12 mouse cellular contexts compared by ENCODE assay signal in the genomic region with DNA sequence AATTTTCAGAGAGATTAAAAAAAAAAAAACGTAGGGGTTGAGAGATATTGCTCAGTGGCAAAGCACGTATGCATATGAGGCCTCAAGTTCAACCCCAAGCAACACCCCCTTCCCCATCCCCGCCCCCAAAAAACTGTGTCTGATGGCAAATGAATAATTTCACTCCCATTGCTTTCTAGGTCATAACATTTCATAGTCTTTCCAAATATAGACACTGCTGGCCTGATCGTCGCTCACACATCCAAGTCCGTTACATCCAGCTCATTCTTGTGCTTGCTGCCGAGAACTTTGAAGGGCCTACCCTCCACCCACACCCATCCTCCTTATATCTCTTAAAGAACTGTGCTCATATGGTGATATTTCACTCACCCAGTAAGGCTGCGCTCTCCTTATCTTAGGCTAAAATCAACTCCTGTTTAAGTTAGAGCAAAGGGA. TPM values are rescaled to one million over a fixed set of nuclear protein-coding genes. Genes with fewer than 3 reads are reported as not detected.
DNase-seq lines count a peak whose midpoint lies in the region; ATAC-seq and TF ChIP-seq lines count a peak whose summit lies in the region.
"Had no signal": no experiment of that assay in that cellular context is flagged by ENCODE, and none has a peak within 500 bp of the region (broad histone marks: within the 10 kb centered on the region; RNA-seq: fewer than 3 reads in every experiment).

No protein-coding gene starts in this region.

- no peak for ATAC-seq in cerebellum, adult (ENCODE audit: insufficient number of reproducible peaks, low FRiP score, low TSS enrichment)
- 0 out of 2 replicates have a peak, but pooled peaks have one; percentile 23 for ATAC-seq in hindbrain, embryonic 14.5 days (ENCODE audit: low FRiP score)
- peak; percentile 25 for ATAC-seq in neural tube, embryonic 13.5 days (ENCODE audit: low read depth)
- ATAC-seq in megakaryocyte, adult 5-6 weeks (ENCODE audit: poor library complexity, severe bottlenecking): no peak
- no peak for ATAC-seq in CD4-positive, CD25-positive, alpha-beta regulatory T cell, adult 4 months

- peaks cover 18% of the 10 kb centered on the region for H3K4me1 ChIP-seq in hindbrain, embryonic 14.5 days (replicated peaks; ENCODE audit: control insufficient read depth, insufficient read depth, low read length)
- peaks cover 30% of the 10 kb centered on the region for H3K4me1 ChIP-seq in neural tube, embryonic 13.5 days (replicated peaks)

- H3K9ac ChIP-seq in hindbrain, embryonic 14.5 days: no peak overlapping the region
- H3K9ac ChIP-seq in neural tube, embryonic 13.5 days: no peak overlapping the region

- no peak for TF ChIP-seq CTCF in left cerebral cortex, adult 2 months (IDR thresholded peaks at IDR 0.05)

- H3K9me3 ChIP-seq in hindbrain, embryonic 14.5 days (ENCODE audit: control insufficient read depth, low read length): no peaks in the 10 kb centered on the region
- H3K9me3 ChIP-seq in neural tube, embryonic 13.5 days: no peaks in the 10 kb centered on the region

- no peak overlapping the region for H3K4me3 ChIP-seq in left cerebral cortex, adult 2 months
- H3K4me3 ChIP-seq in hindbrain, embryonic 14.5 days (replicated peaks; ENCODE audit: low read length): no peak overlapping the region
- H3K4me3 ChIP-seq in neural tube, embryonic 13.5 days: no peak overlapping the region

- 35% methylated on average over 8 of the region's 8 CpGs for WGBS in hindbrain, embryonic 14.5 days
- WGBS in neural tube, embryonic 13.5 days: 41% methylated on average over 8 of the region's 8 CpGs

- DNase-seq in cerebellum, postnatal 14 days: peak; percentile 25 to 29
- no peak for DNase-seq in left cerebral cortex, adult 2 months (ENCODE audit: extremely low spot score in 1 of 2, low spot score in 2 of 2)
- DNase-seq in left cerebral cortex, adult 11 months (ENCODE audit: low spot score): no peak
- DNase-seq in hindbrain, embryonic 14.5 days (ENCODE audit: low spot score): no peak
- DNase-seq: B cell, adult 2 months; spleen, adult 18-20 months had no signal

- no peaks in the 10 kb centered on the region for H3K27me3 ChIP-seq in hindbrain, embryonic 14.5 days (ENCODE audit: control insufficient read depth, insufficient read depth, low read length)
- H3K27me3 ChIP-seq in neural tube, embryonic 13.5 days: no peaks in the 10 kb centered on the region

- H3K27ac ChIP-seq in left cerebral cortex, adult 2 months: peak overlapping the region; percentile 92; the same call in 1 of the 2 replicates
- peak overlapping the region; percentile 92 for H3K27ac ChIP-seq in hindbrain, embryonic 14.5 days
- H3K27ac ChIP-seq in neural tube, embryonic 13.5 days (replicated peaks): peak overlapping the region; percentile 96

- intact Hi-C loops in left cerebral cortex, adult 2 months (cut with DNase I): loop anchor here (2.0 kb wide), 1 partner anchor 46 kb away; a partner anchor contains a TSS

- H3K4me2 ChIP-seq in hindbrain, embryonic 14.5 days (replicated peaks): peak overlapping the region; percentile 51; the same call in 1 of the 2 replicates
- H3K4me2 ChIP-seq in neural tube, embryonic 13.5 days: peak overlapping the region; percentile 52

- no peaks in the 10 kb centered on the region for H3K36me3 ChIP-seq in hindbrain, embryonic 14.5 days (replicated peaks; ENCODE audit: control insufficient read depth, insufficient read depth)
- no peaks in the 10 kb centered on the region for H3K36me3 ChIP-seq in neural tube, embryonic 13.5 days

RNA-seq across cellular contexts. Expression of a gene that starts 5.2 kb away (rescaled TPM):
- under 1 TPM in 1 of 2 experiments, not detected in 1; 0.54 TPM for total RNA-seq in left cerebral cortex, adult 2 months (2021)
- 0.13 TPM in 1 of 2 replicates, not detected in the other for polyA plus RNA-seq in hindbrain, embryonic 14.5 days (2014; fragmentation: Nextera tagmentation; extraction: Ambion mirVana)
- 0.27 TPM in 1 of 2 replicates, not detected in the other for polyA plus RNA-seq in neural tube, embryonic 13.5 days (2015; fragmentation: Nextera tagmentation; extraction: Ambion mirVana)
- not detected in 2 replicates for total RNA-seq in megakaryocyte, adult 5-6 weeks (2015)
- total RNA-seq in megakaryocyte, adult 5-6 weeks (2017): not detected in 2 replicates
- polyA plus RNA-seq in CD4-positive, CD25-positive, alpha-beta regulatory T cell, adult 4 months (2017; shearing (Covaris generic)): under 1 TPM in 1 of 2 experiments, not detected in 1; 0.38 TPM
- total RNA-seq: left cerebral cortex, postnatal 14 days; monocyte, adult 5-6 weeks had no signal

RNA-seq across cellular contexts. Expression of a gene that starts 45.5 kb away (rescaled TPM):
- 10 to 100 TPM in 1 of 2 experiments, 1 to 10 TPM in 1; 7.3 to 10.5 TPM for total RNA-seq in left cerebral cortex, adult 2 months (2021)
- polyA plus RNA-seq in hindbrain, embryonic 14.5 days (2014; fragmentation: Nextera tagmentation; extraction: Ambion mirVana): 18.4 and 18.5 TPM in 2 replicates
- 21.6 and 23.9 TPM in 2 replicates for polyA plus RNA-seq in neural tube, embryonic 13.5 days (2015; fragmentation: Nextera tagmentation; extraction: Ambion mirVana)
- 9.6 and 12.2 TPM in 2 replicates for total RNA-seq in megakaryocyte, adult 5-6 weeks (2015)
- total RNA-seq in megakaryocyte, adult 5-6 weeks (2017): 5.6 and 7.4 TPM in 2 replicates
- 10 to 100 TPM in 1 of 2 experiments, 1 to 10 TPM in 1; 9.7 to 11.1 TPM for polyA plus RNA-seq in CD4-positive, CD25-positive, alpha-beta regulatory T cell, adult 4 months (2017; shearing (Covaris generic))

RNA-seq across cellular contexts. Expression of a gene that starts 45.6 kb away (rescaled TPM):
- 10 to 100 TPM; 13.7 to 15.4 TPM for total RNA-seq in left cerebral cortex, adult 2 months (2021)
- 29.0 and 33.4 TPM in 2 replicates for polyA plus RNA-seq in hindbrain, embryonic 14.5 days (2014; fragmentation: Nextera tagmentation; extraction: Ambion mirVana)
- 28.5 and 29.6 TPM in 2 replicates for polyA plus RNA-seq in neural tube, embryonic 13.5 days (2015; fragmentation: Nextera tagmentation; extraction: Ambion mirVana)
- total RNA-seq in megakaryocyte, adult 5-6 weeks (2015): 7.3 and 10.2 TPM in 2 replicates
- total RNA-seq in megakaryocyte, adult 5-6 weeks (2017): 14.4 and 14.6 TPM in 2 replicates
- 10 to 100 TPM; 14.4 to 16.9 TPM for polyA plus RNA-seq in CD4-positive, CD25-positive, alpha-beta regulatory T cell, adult 4 months (2017; shearing (Covaris generic))

Comparison
In these comparisons a context has a peak if more than half of its experiments do, and no peak if none do; other contexts are left out.
1. DNase-seq: peak in cerebellum, postnatal 14 days (2 of 2); none in left cerebral cortex, adult 2 months (0 of 2), left cerebral cortex, adult 11 months (single experiment) and hindbrain, embryonic 14.5 days (single experiment).
2. ATAC-seq: peak in hindbrain, embryonic 14.5 days (single experiment) and neural tube, embryonic 13.5 days (single experiment); none in cerebellum, adult (single experiment), megakaryocyte, adult 5-6 weeks (single experiment) and CD4-positive, CD25-positive, alpha-beta regulatory T cell, adult 4 months (single experiment).
3. Peak in every context shown above with its lines, with median percentiles within 50 percentile points of each other: H3K27ac ChIP-seq.